Mouse (Mus musculus): Measurements from ENCODE around the gene Wfdc3.
"Not testable (repeated sequence)": the region's sequence is repeated elsewhere in the genome, so short reads cannot be mapped to it uniquely, and the experiment has no call there.

Gene Wfdc3

GRCm38 (mm10) chr2:164734839-164735238, 10.9 kb downstream of the Wfdc3 start:
- DNase-seq, result no peak

- no peak for DNase-seq
These were observed 12.5 kb downstream of the Wfdc3 start for GRCm38 (mm10) chr2:164733259-164733658.

- DNase-seq, result no peak
These were observed 14.0 kb downstream of the Wfdc3 start for GRCm38 (mm10) chr2:164731719-164732118.

- peak; percentile 69 for DNase-seq
These were observed 19.7 kb downstream of the Wfdc3 start for GRCm38 (mm10) chr2:164725895-164726619.

GRCm38 (mm10) chr2:164723276-164723675, 22.5 kb downstream of the Wfdc3 start:
- no peak for DNase-seq

- DNase-seq, result not testable (repeated sequence)
These were observed 29.4 kb downstream of the Wfdc3 start for GRCm38 (mm10) chr2:164716194-164716786.

GRCm38 (mm10) chr2:164715005-164715404, 30.7 kb downstream of the Wfdc3 start, which contains the start of gene Spint5:
Spint5 (plus strand) TSS chr2:164715305.
- DNase-seq, result no peak

DNA sequence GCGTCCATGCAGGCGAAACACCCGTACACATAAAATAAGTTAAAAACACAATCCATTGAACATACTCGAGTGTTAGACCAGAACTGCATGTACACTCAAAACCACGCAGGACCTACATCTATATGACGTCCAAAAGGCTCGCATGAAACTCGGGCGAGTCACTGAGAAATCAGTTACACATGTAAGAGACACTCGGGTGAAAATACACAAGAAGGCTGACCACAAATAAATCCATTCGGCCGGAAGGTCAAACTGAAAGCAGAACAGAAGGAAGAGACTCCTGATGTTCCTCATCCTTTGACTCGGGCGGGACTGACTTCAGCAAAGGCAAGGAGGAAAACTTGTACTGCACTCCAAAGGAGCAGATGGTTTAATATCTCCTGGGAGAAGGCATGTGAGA, 39.7 kb downstream of the Wfdc3 start:
- no peak for DNase-seq

DNA sequence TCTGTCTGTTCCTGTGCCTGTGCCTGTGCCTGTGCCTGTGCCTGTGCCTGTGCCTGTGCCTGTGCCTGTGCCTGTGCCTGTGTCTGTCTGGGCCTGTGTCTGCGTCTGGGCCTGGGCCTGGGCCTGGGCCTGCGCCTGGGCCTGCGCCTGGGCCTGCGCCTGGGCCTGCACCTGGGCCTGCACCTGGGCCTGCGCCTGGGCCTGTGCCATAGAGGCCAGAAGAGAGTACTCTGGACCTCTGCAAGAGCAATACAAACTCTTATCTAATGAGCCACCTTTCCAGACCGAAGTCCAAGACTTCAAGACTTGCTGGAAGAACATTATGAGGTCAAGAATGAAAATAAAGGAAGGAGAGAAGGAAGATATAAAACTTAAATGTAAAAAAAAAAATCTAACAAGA, 40.4 kb downstream of the Wfdc3 start:
- no peak for DNase-seq

DNA sequence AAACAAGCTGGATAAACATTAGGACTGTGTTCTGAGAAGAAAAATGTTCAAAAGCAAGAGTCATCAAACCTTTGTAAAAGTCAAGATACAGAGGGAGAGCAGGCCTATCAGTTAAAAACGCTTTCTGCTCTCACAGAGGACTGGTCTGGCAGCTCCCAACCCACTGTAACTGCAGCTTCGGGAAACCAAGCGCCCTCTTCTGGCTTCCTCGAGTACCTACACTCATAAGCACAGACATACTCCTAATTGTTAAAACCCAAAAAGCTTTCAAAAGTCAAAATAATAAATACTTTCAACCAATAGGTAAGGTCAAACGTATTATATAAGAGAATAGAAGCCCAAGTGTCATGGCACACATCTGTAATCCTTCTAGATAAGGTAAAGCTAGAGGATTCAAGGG, 41.5 kb downstream of the Wfdc3 start:
- no peak for DNase-seq

DNA sequence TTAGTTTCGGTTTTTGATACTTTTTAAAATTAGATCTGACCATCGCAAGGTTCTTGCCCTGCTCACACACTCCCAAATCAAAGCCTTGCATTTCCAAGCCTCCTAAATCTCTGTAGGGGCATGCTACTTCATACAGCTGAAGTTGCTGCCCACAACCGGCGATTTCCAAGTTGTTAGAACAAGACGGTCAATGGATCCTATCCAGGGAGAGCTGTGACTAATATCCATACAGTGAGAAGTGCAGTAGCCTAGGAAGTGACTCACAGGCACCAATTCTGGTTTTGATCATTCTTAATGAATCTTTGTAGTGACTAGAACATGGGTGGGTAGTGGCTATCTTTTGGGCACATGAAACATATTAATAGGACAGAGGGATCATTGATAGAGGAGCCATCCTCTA, 44.0 kb downstream of the Wfdc3 start:
- no peak for DNase-seq

DNA sequence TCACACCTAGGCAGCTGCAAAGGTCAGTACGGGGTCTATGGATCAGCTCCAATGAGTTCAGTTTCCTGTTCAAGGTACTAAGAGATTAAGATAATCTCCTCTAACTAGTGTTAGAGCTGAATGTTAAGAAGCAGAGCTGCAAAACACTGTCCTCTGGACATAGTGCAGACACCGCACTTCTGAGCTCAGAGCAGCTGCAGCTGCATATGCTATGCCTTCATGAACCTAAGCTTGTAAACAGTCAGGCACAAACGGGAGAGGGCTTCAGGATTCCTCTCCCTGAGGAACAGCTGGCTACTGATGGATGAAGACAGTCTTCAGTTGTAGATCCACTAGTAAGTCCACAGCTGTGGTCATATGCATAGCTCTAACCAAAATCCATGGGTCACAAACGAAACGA, 44.8 kb downstream of the Wfdc3 start:
- DNase-seq, result no peak

DNA sequence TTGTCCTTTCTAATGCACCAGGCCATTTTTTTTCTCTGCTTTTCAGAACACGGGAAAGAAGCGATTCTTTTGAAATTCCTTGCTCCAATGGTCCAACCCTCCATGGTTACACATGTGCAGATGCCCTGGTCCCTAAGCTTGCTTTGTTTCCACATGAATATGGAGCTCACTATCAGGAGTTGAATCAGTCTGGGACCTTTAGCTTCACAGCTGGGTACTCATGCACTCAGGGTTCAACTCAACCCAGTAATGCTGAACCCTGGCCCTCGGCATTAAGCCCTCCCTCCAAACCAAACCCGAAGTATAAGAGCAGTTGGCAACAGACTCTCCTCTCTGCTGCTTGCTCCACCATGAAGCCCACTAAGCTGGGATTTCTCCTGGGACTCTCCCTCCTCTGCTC, 47.5 kb downstream of the Wfdc3 start, which contains the start of gene Spint4:
Spint4 (plus strand) TSS at position 301 of the 400 bp plus-strand sequence.
- no peak for DNase-seq

DNA sequence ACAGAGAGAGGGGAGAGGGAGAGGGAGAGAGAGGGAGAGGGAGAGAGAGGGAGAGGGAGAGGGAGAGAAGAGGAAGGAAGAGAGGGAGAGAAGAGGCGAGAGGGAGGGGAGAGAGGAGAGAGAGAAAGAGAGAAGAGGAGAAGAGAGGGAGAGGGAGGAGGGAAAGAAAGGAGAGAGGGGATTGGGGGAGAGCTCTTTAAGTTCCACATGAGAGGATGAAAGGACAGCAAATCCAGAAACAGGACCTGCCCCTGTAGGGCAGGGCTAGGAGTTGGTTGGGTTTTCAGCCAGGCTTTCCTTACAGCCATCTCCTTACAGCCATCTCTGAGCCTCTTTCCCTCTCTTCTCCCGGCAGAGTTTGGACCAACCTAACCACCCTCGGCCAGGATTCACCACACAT, 60.9 kb downstream of the Wfdc3 start, which contains the start of gene Wfdc13:
Wfdc13 (plus strand) TSS at position 301 of the 400 bp plus-strand sequence.
- no peak for DNase-seq

Measured in thymus, postnatal 25 days (tissue).